Mouse (Mus musculus): ENCODE measurements around the gene Olfr128. TPM values are rescaled to one million over a fixed set of nuclear protein-coding genes. Genes with fewer than 3 reads are reported as not detected.

The Olfr128 gene
- polyA plus RNA-seq (2014; fragmentation: Illumina TruSeq; extraction: RNeasy Lipid Tissue Mini Kit (QIAGEN cat#74804); ENCODE audit: low replicate concordance): not detected

GRCm38 (mm10) chr17:37920248-37920647 is at the start of gene Olfr128:
TSS of gene Olfr128 (plus strand) at chr17:37920548.

GRCm38 (mm10) chr17:37900137-37900536 is 20.2 kb upstream of the Olfr128 start, which contains the start of gene Olfr127:
TSS of gene Olfr127 (plus strand) at chr17:37900437.

GRCm38 (mm10) chr17:37952979-37953378 is 32.6 kb downstream of the Olfr128 start, which contains the start of gene Olfr761:
TSS of gene Olfr761 (minus strand) at chr17:37953079.

Other genes starting within 250 kb of the Olfr128 start
- gene Olfr119, start 224.0 kb upstream of the Olfr128 start, polyA plus RNA-seq (2014; fragmentation: Illumina TruSeq; extraction: RNeasy Lipid Tissue Mini Kit (QIAGEN cat#74804); ENCODE audit: low replicate concordance): not detected
- not detected for gene Olfr120, start 198.7 kb upstream of the Olfr128 start, polyA plus RNA-seq (2014; fragmentation: Illumina TruSeq; extraction: RNeasy Lipid Tissue Mini Kit (QIAGEN cat#74804); ENCODE audit: low replicate concordance)
- gene Olfr121, start 171.7 kb upstream of the Olfr128 start, polyA plus RNA-seq (2014; fragmentation: Illumina TruSeq; extraction: RNeasy Lipid Tissue Mini Kit (QIAGEN cat#74804); ENCODE audit: low replicate concordance): not detected
- not detected for gene Olfr122, start 151.9 kb upstream of the Olfr128 start, polyA plus RNA-seq (2014; fragmentation: Illumina TruSeq; extraction: RNeasy Lipid Tissue Mini Kit (QIAGEN cat#74804); ENCODE audit: low replicate concordance)
- not detected for gene Olfr123, start 127.0 kb upstream of the Olfr128 start, polyA plus RNA-seq (2014; fragmentation: Illumina TruSeq; extraction: RNeasy Lipid Tissue Mini Kit (QIAGEN cat#74804); ENCODE audit: low replicate concordance)
- gene Olfr124, start 120.7 kb upstream of the Olfr128 start, polyA plus RNA-seq (2014; fragmentation: Illumina TruSeq; extraction: RNeasy Lipid Tissue Mini Kit (QIAGEN cat#74804); ENCODE audit: low replicate concordance): not detected
- not detected for gene Olfr125, start 87.6 kb upstream of the Olfr128 start, polyA plus RNA-seq (2014; fragmentation: Illumina TruSeq; extraction: RNeasy Lipid Tissue Mini Kit (QIAGEN cat#74804); ENCODE audit: low replicate concordance)
- gene Olfr126, start 73.1 kb upstream of the Olfr128 start, polyA plus RNA-seq (2014; fragmentation: Illumina TruSeq; extraction: RNeasy Lipid Tissue Mini Kit (QIAGEN cat#74804); ENCODE audit: low replicate concordance): not detected
- gene Olfr127, start 20.1 kb upstream of the Olfr128 start, polyA plus RNA-seq (2014; fragmentation: Illumina TruSeq; extraction: RNeasy Lipid Tissue Mini Kit (QIAGEN cat#74804); ENCODE audit: low replicate concordance): not detected
- gene Olfr761, start 32.5 kb downstream of the Olfr128 start, polyA plus RNA-seq (2014; fragmentation: Illumina TruSeq; extraction: RNeasy Lipid Tissue Mini Kit (QIAGEN cat#74804); ENCODE audit: low replicate concordance): not detected
- not detected for gene Olfr129, start 139.5 kb downstream of the Olfr128 start, polyA plus RNA-seq (2014; fragmentation: Illumina TruSeq; extraction: RNeasy Lipid Tissue Mini Kit (QIAGEN cat#74804); ENCODE audit: low replicate concordance)
- gene Olfr130, start 143.4 kb downstream of the Olfr128 start, polyA plus RNA-seq (2014; fragmentation: Illumina TruSeq; extraction: RNeasy Lipid Tissue Mini Kit (QIAGEN cat#74804); ENCODE audit: low replicate concordance): not detected
- not detected for gene Olfr131, start 168.1 kb downstream of the Olfr128 start, polyA plus RNA-seq (2014; fragmentation: Illumina TruSeq; extraction: RNeasy Lipid Tissue Mini Kit (QIAGEN cat#74804); ENCODE audit: low replicate concordance)
- not detected for gene Olfr132, start 214.0 kb downstream of the Olfr128 start, polyA plus RNA-seq (2014; fragmentation: Illumina TruSeq; extraction: RNeasy Lipid Tissue Mini Kit (QIAGEN cat#74804); ENCODE audit: low replicate concordance)
- not detected for gene Olfr133, start 224.7 kb downstream of the Olfr128 start, polyA plus RNA-seq (2014; fragmentation: Illumina TruSeq; extraction: RNeasy Lipid Tissue Mini Kit (QIAGEN cat#74804); ENCODE audit: low replicate concordance)

All from small intestine, adult 10 weeks (tissue).